Mouse (Mus musculus): Measurements from ENCODE around the gene Rtkn2. TPM values are rescaled to one million over a fixed set of nuclear protein-coding genes. Genes with fewer than 3 reads are reported as not detected.

Rtkn2 gene
- polyA plus RNA-seq, 1 experiment from 2014 or later = 3.4 TPM

DNA sequence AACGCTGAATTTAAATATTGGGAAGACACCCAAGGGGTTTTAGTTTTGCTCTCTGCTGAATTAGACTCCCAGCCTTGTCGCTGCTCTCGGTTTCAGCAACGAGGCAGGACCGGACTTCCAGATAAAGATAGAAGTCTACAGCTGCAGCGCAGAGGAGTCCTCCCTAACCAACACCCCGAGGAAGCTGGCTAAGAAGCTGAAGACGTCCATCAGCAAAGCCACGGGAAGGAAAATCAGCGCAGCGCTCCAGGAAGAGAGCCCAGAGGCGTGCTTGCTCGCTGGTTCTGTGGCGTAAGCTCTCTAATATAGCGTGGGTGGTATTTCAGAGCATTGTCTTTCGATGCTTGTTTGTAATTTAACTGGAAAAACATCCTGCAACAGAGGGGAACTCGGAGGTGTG, 26.0 kb downstream of the Rtkn2 start:
- no peak for ATAC-seq (ENCODE audit: low FRiP score)
- 90% methylated on average over 17 of the region's 17 CpGs for WGBS
- H3K4me1 ChIP-seq (replicated peaks; ENCODE audit: control insufficient read depth, insufficient read depth, low read length) = no peaks in the 10 kb centered on the region

DNA sequence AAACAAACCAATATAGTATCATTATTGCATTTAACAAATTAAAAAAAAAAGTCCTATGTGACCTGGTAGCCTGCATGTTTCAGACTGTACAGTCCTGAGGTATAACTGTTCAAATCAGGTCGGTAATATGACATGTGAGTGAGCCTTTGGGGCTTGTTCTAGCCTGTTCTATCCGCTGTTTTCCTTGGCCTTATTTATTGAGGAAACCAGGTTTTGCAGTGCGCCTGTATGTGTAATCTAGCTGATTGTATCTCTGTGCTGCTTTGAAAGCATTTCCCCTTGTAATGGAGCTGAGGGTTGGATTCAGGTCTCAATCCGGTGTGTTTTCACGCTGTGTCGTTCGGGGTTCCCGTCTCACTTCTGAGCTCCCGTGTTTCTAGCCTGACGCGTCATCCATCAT, 27.1 kb downstream of the Rtkn2 start:
- 90% methylated on average over 11 of the region's 11 CpGs for WGBS
- Histone ChIP-seq H3K4me1 (replicated peaks; ENCODE audit: control insufficient read depth, insufficient read depth, low read length) (no peaks in the 10 kb centered on the region), H3K27ac (no peak overlapping the region), H3K9me3 (ENCODE audit: control insufficient read depth, low read length) (no peaks in the 10 kb centered on the region), H3K36me3 (replicated peaks; ENCODE audit: control insufficient read depth, insufficient read depth) (no peaks in the 10 kb centered on the region), H3K9ac (no peak overlapping the region), H3K4me3 (replicated peaks; ENCODE audit: low read length) (no peak overlapping the region), H3K4me2 (replicated peaks) (no peak overlapping the region), H3K27me3 (ENCODE audit: control insufficient read depth, insufficient read depth, low read length) (no peaks in the 10 kb centered on the region)
- no peak for ATAC-seq (ENCODE audit: low FRiP score)
- DNase-seq (ENCODE audit: low spot score) = no peak

More for the DNA sequence above, 26.0 kb downstream of the Rtkn2 start:
- H3K4me3 ChIP-seq (replicated peaks; ENCODE audit: low read length) = no peak overlapping the region
- no peak for DNase-seq (ENCODE audit: low spot score)
- no peak overlapping the region for H3K9ac ChIP-seq
- H3K4me2 ChIP-seq (replicated peaks) = no peak overlapping the region
- H3K27me3 ChIP-seq (ENCODE audit: control insufficient read depth, insufficient read depth, low read length) = no peaks in the 10 kb centered on the region
- no peaks in the 10 kb centered on the region for H3K36me3 ChIP-seq (replicated peaks; ENCODE audit: control insufficient read depth, insufficient read depth)
- no peaks in the 10 kb centered on the region for H3K9me3 ChIP-seq (ENCODE audit: control insufficient read depth, low read length)
- no peak overlapping the region for H3K27ac ChIP-seq

DNA sequence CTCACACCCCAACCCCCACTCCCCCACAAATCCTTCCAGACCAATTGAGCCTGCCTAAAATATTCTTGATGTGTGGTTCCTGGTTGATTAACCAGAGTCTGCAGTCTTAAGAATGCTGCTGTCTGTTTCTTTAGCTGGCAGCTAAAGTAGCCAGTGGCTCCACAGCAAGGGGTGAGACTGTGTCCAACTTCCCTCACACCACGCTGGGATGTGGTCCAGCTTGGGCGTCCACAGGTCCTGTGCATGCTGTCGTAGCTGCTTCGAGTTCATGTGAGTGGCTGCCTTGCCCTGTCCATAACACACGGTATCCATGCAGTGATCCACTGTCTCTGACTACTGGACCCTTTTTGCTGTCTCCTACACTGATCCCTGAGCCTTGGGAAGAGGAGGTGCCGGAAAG, 27.7 kb downstream of the Rtkn2 start:
- Histone ChIP-seq H3K27ac (no peak overlapping the region), H3K36me3 (replicated peaks; ENCODE audit: control insufficient read depth, insufficient read depth) (no peaks in the 10 kb centered on the region), H3K9ac (no peak overlapping the region), H3K4me3 (replicated peaks; ENCODE audit: low read length) (no peak overlapping the region), H3K4me1 (replicated peaks; ENCODE audit: control insufficient read depth, insufficient read depth, low read length) (no peaks in the 10 kb centered on the region), H3K4me2 (replicated peaks) (no peak overlapping the region), H3K27me3 (ENCODE audit: control insufficient read depth, insufficient read depth, low read length) (no peaks in the 10 kb centered on the region), H3K9me3 (ENCODE audit: control insufficient read depth, low read length) (no peaks in the 10 kb centered on the region)
- ATAC-seq (ENCODE audit: low FRiP score) (no peak), DNase-seq (ENCODE audit: low spot score) (no peak)
- WGBS = 91% methylated on average over 6 of the region's 6 CpGs

DNA sequence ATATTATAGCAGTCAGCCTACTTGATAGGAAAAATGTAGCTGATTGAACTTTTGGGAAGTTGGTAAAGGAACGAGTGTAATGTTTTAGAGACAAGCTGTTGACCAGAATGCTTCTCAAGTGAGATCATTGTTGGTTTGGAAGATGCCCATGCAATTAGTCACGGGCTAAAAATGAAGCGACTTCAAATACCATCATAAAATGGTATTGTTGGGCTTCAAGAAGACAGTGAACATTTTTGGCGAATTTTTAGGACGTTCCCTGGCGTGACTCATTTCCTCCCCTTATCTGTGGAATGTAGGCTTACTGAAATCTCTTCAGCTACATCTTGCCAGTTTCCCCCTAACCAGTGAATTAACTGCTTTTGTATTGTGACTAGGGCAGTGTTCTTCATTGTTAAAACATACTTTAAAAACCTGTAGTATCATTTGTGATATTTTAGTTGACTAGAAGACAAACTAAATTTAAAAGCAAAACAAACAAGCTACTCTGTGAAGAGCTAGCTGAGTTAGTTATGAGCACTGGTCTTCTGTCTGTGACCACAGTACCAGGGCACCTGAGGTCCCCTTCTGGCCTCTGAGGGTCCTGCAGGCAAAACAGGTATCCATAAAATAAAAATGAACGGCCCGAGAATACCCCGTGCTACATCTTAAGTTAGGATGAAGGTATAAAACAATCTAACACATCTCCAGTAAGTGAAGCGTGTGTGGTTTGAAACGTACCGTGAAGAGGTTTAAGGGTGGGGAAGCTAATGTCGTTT, 29.0 kb downstream of the Rtkn2 start:
- H3K9ac ChIP-seq = no peak overlapping the region
- H3K36me3 ChIP-seq (replicated peaks; ENCODE audit: control insufficient read depth, insufficient read depth) = no peaks in the 10 kb centered on the region
- H3K9me3 ChIP-seq (ENCODE audit: control insufficient read depth, low read length) = no peaks in the 10 kb centered on the region
- H3K4me1 ChIP-seq (replicated peaks; ENCODE audit: control insufficient read depth, insufficient read depth, low read length) = no peaks in the 10 kb centered on the region
- no peak overlapping the region for H3K27ac ChIP-seq
- DNase-seq (ENCODE audit: low spot score) (no peak), ATAC-seq (ENCODE audit: low FRiP score) (no peak)
- H3K4me2 ChIP-seq (replicated peaks) = no peak overlapping the region
- H3K4me3 ChIP-seq (replicated peaks; ENCODE audit: low read length) = no peak overlapping the region
- WGBS = 86% methylated on average over 13 of the region's 13 CpGs
- H3K27me3 ChIP-seq (ENCODE audit: control insufficient read depth, insufficient read depth, low read length) = no peaks in the 10 kb centered on the region

DNA sequence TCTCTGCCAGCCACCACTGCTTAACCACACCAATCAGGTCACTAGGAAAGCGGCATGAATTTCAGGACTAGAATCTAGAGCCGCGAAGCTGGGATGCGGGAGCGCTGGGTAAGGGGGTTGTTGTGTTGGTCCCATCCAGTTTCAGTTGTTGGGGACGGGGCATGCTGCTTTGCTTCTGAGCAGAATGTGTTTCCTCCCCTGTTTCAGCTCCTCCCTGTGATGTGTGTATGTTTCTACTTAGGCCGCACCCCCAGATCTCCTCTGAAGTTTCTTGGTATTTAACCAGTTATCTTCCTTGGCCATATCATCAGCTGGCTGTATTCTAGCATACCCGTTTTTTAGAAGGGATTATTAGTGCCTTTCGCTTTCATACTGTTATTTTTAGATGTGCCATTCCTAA, 29.9 kb downstream of the Rtkn2 start:
- ATAC-seq (ENCODE audit: low FRiP score) (no peak), DNase-seq (ENCODE audit: low spot score) (no peak)
- no peak overlapping the region for H3K9ac ChIP-seq
- H3K4me3 ChIP-seq (replicated peaks; ENCODE audit: low read length) = no peak overlapping the region
- no peaks in the 10 kb centered on the region for H3K4me1 ChIP-seq (replicated peaks; ENCODE audit: control insufficient read depth, insufficient read depth, low read length)
- H3K4me2 ChIP-seq (replicated peaks) = no peak overlapping the region
- WGBS = 94% methylated on average over 9 of the region's 9 CpGs
- H3K27ac ChIP-seq = no peak overlapping the region
- H3K36me3 ChIP-seq (replicated peaks; ENCODE audit: control insufficient read depth, insufficient read depth) = no peaks in the 10 kb centered on the region
- no peaks in the 10 kb centered on the region for H3K27me3 ChIP-seq (ENCODE audit: control insufficient read depth, insufficient read depth, low read length)
- H3K9me3 ChIP-seq (ENCODE audit: control insufficient read depth, low read length) = no peaks in the 10 kb centered on the region

DNA sequence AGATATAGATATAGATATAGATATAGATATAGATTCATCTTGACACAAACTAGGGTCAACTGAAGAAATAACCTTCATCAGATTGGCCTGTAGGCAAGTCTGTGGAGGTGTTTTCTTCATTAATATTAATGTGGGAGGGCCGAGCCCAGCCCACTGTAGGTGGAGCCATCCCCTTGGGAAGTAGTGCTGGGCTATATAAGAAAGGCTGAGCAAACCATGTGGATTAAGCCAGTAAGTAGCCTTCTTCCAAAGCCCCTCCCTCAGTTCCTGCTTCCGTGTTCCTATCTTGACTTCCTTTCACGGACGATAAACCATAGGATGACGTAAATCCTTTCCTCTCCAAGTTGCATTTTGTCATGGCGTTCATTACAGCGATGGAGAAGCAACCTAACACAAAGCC, 30.5 kb downstream of the Rtkn2 start:
- no peaks in the 10 kb centered on the region for H3K27me3 ChIP-seq (ENCODE audit: control insufficient read depth, insufficient read depth, low read length)
- no peaks in the 10 kb centered on the region for H3K36me3 ChIP-seq (replicated peaks; ENCODE audit: control insufficient read depth, insufficient read depth)
- H3K27ac ChIP-seq = no peak overlapping the region
- no peaks in the 10 kb centered on the region for H3K9me3 ChIP-seq (ENCODE audit: control insufficient read depth, low read length)
- no peaks in the 10 kb centered on the region for H3K4me1 ChIP-seq (replicated peaks; ENCODE audit: control insufficient read depth, insufficient read depth, low read length)
- H3K4me2 ChIP-seq (replicated peaks) = no peak overlapping the region
- DNase-seq (ENCODE audit: low spot score) (no peak), ATAC-seq (ENCODE audit: low FRiP score) (no peak)
- H3K9ac ChIP-seq = no peak overlapping the region
- 98% methylated on average over 7 of the region's 7 CpGs for WGBS
- no peak overlapping the region for H3K4me3 ChIP-seq (replicated peaks; ENCODE audit: low read length)

DNA sequence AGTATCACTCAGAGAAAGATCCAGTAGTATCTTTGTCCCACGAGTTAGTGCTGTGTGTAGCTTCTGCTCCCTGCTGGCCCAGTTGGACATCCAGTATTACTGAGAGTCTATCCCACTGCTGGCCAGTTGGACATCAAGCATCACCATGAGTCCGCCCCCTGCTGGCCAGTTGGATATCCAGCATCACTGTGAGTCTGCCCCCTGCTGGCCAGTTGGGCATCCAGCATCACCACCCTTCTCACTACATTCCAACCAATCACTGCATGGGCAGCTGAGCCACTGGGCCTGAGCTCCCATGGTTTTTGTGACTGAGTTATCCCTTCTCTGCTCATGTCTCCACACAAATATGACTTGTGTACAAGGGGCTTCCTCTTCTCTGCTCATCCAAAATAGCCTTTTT, 33.8 kb downstream of the Rtkn2 start:
- ATAC-seq (ENCODE audit: low FRiP score) = no peak
- H3K4me3 ChIP-seq (replicated peaks; ENCODE audit: low read length) = no peak overlapping the region
- WGBS = 81% methylated on average over 2 of the region's 2 CpGs

DNA sequence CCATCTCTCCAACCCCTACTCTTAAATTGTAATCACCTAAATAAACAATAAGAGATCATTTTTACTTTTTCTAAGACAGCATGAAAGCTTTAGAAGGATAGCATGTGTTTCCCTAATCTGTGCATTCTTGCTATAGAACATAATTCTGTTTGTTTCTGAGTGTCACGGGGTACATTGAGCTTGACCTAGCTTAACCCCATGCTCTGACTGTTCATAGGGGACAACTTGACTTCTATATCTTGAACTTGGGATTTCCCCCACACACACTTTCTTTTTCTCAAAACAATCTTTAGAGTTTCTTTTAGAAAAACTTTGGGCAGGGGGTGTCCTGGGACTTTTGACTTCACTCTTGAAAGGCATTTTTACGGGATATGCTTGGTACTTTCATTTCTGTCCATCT, 41.4 kb downstream of the Rtkn2 start:
- Histone ChIP-seq H3K27me3 (ENCODE audit: control insufficient read depth, insufficient read depth, low read length) (no peaks in the 10 kb centered on the region), H3K9ac (no peak overlapping the region), H3K36me3 (replicated peaks; ENCODE audit: control insufficient read depth, insufficient read depth) (no peaks in the 10 kb centered on the region), H3K9me3 (ENCODE audit: control insufficient read depth, low read length) (no peaks in the 10 kb centered on the region), H3K27ac (no peak overlapping the region), H3K4me2 (replicated peaks) (no peak overlapping the region), H3K4me3 (replicated peaks; ENCODE audit: low read length) (no peak overlapping the region), H3K4me1 (replicated peaks; ENCODE audit: control insufficient read depth, insufficient read depth, low read length) (0 out of 2 replicates have a peak, but pooled peaks cover 4% of the 10 kb centered on the region)
- 96% methylated on average over 2 of the region's 2 CpGs for WGBS
- DNase-seq (ENCODE audit: low spot score) (no peak), ATAC-seq (ENCODE audit: low FRiP score) (no peak)

More for the DNA sequence above, 33.8 kb downstream of the Rtkn2 start:
- Histone ChIP-seq H3K27me3 (ENCODE audit: control insufficient read depth, insufficient read depth, low read length) (no peaks in the 10 kb centered on the region), H3K27ac (no peak overlapping the region), H3K4me2 (replicated peaks) (no peak overlapping the region), H3K36me3 (replicated peaks; ENCODE audit: control insufficient read depth, insufficient read depth) (no peaks in the 10 kb centered on the region), H3K4me1 (replicated peaks; ENCODE audit: control insufficient read depth, insufficient read depth, low read length) (no peaks in the 10 kb centered on the region), H3K9ac (no peak overlapping the region), H3K9me3 (ENCODE audit: control insufficient read depth, low read length) (no peaks in the 10 kb centered on the region)
- no peak for DNase-seq (ENCODE audit: low spot score)

DNA sequence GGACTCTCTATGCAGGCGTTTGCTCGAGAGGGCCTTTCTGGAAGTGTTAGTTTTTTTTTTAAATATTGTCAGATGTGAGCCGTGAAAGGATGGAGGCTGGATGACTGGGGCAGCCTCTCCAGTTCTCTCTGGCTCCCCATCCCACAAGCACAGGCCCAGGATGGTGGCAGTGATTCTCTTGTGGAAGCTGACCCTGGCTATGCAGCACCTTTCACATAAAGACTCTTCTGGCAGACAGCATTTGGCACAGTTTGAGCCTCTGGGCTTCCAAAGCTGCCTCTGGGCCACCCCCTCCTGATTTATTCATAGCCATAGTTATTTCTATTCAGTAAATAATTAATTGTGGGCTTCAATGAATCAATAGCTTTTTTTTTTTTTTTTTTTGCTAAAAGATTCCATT, 46.3 kb downstream of the Rtkn2 start:
- WGBS = 70% methylated on average over 3 of the region's 3 CpGs
- no peak for DNase-seq (ENCODE audit: low spot score)
- no peak overlapping the region for H3K27ac ChIP-seq

More for the DNA sequence above, 46.3 kb downstream of the Rtkn2 start:
- Histone ChIP-seq H3K4me2 (replicated peaks) (no peak overlapping the region), H3K9me3 (ENCODE audit: control insufficient read depth, low read length) (no peaks in the 10 kb centered on the region), H3K36me3 (replicated peaks; ENCODE audit: control insufficient read depth, insufficient read depth) (no peaks in the 10 kb centered on the region), H3K4me3 (replicated peaks; ENCODE audit: low read length) (no peak overlapping the region), H3K4me1 (replicated peaks; ENCODE audit: control insufficient read depth, insufficient read depth, low read length) (0 out of 2 replicates have a peak, but pooled peaks cover 4% of the 10 kb centered on the region), H3K9ac (no peak overlapping the region), H3K27me3 (ENCODE audit: control insufficient read depth, insufficient read depth, low read length) (no peaks in the 10 kb centered on the region)
- no peak for ATAC-seq (ENCODE audit: low FRiP score)
